Mouse (Mus musculus): ENCODE results near the gene Ctnnd2. TPM values are rescaled to one million over a fixed set of nuclear protein-coding genes. Genes with fewer than 3 reads are reported as not detected.
A peak's percentile ranks its signal among the peaks of the same experiment; 100 is the strongest.

Ctnnd2 gene
- polyA plus RNA-seq, 1 experiment from 2014 or later = 0.15 TPM

GRCm38 (mm10) chr15:30215871-30216270 is 43.5 kb downstream of the Ctnnd2 start:
- 74% methylated on average over 4 of the region's 4 CpGs for WGBS (ENCODE audit: insufficient replicate concordance)
- H3K36me3 ChIP-seq (replicated peaks; ENCODE audit: insufficient read depth, low read length) = no peaks in the 10 kb centered on the region
- no peak overlapping the region for H3K4me3 ChIP-seq (ENCODE audit: low read depth, low read length)
- H3K27ac ChIP-seq (ENCODE audit: low read depth) = no peak overlapping the region
- no peaks in the 10 kb centered on the region for H3K9me3 ChIP-seq (ENCODE audit: low read length)
- no peak overlapping the region for H3K9ac ChIP-seq (replicated peaks)
- H3K4me2 ChIP-seq (ENCODE audit: low read depth, low read length) = no peak overlapping the region
- no peak for TF ChIP-seq CTCF (IDR thresholded peaks at IDR 0.05; ENCODE audit: low read depth)
- TF ChIP-seq EP300 (IDR thresholded peaks at IDR 0.05; ENCODE audit: low read depth) = no peak
- H3K27me3 ChIP-seq (ENCODE audit: insufficient read depth, low read length) = no peaks in the 10 kb centered on the region
- no peak for ATAC-seq
- DNase-seq = no peak
- H3K4me1 ChIP-seq (ENCODE audit: insufficient read depth) = no peaks in the 10 kb centered on the region

- H3K27ac ChIP-seq (ENCODE audit: low read depth) = no peak overlapping the region
- TF ChIP-seq CTCF (IDR thresholded peaks at IDR 0.05; ENCODE audit: low read depth) (no peak), EP300 (IDR thresholded peaks at IDR 0.05; ENCODE audit: low read depth) (no peak)
- H3K4me1 ChIP-seq (ENCODE audit: insufficient read depth) = no peaks in the 10 kb centered on the region
- H3K36me3 ChIP-seq (replicated peaks; ENCODE audit: insufficient read depth, low read length) = no peaks in the 10 kb centered on the region
- H3K4me3 ChIP-seq (ENCODE audit: low read depth, low read length) = no peak overlapping the region
- no peaks in the 10 kb centered on the region for H3K9me3 ChIP-seq (ENCODE audit: low read length)
- H3K27me3 ChIP-seq (ENCODE audit: insufficient read depth, low read length) = no peaks in the 10 kb centered on the region
- WGBS (ENCODE audit: insufficient replicate concordance) = 85% methylated on average over 4 of the region's 4 CpGs
- no peak overlapping the region for H3K4me2 ChIP-seq (ENCODE audit: low read depth, low read length)
- ATAC-seq (no peak), DNase-seq (no peak)
- no peak overlapping the region for H3K9ac ChIP-seq (replicated peaks)
Measured at GRCm38 (mm10) chr15:30229112-30229511, 56.7 kb downstream of the Ctnnd2 start.

- H3K9me3 ChIP-seq (ENCODE audit: low read length) = no peaks in the 10 kb centered on the region
- no peaks in the 10 kb centered on the region for H3K27me3 ChIP-seq (ENCODE audit: insufficient read depth, low read length)
- no peak for TF ChIP-seq EP300 (IDR thresholded peaks at IDR 0.05; ENCODE audit: low read depth)
- no peak for TF ChIP-seq CTCF (IDR thresholded peaks at IDR 0.05; ENCODE audit: low read depth)
- 81% methylated on average over 10 of the region's 10 CpGs for WGBS (ENCODE audit: insufficient replicate concordance)
- H3K4me1 ChIP-seq (ENCODE audit: insufficient read depth) = no peaks in the 10 kb centered on the region
- no peak overlapping the region for H3K4me2 ChIP-seq (ENCODE audit: low read depth, low read length)
- H3K27ac ChIP-seq (ENCODE audit: low read depth) = no peak overlapping the region
- DNase-seq = no peak
- H3K36me3 ChIP-seq (replicated peaks; ENCODE audit: insufficient read depth, low read length) = no peaks in the 10 kb centered on the region
- ATAC-seq = no peak
- no peak overlapping the region for H3K4me3 ChIP-seq (ENCODE audit: low read depth, low read length)
- no peak overlapping the region for H3K9ac ChIP-seq (replicated peaks)
Measured at GRCm38 (mm10) chr15:30235210-30236034, 63.0 kb downstream of the Ctnnd2 start.

GRCm38 (mm10) chr15:30240881-30241280 is 68.5 kb downstream of the Ctnnd2 start:
- H3K36me3 ChIP-seq (replicated peaks; ENCODE audit: insufficient read depth, low read length) = no peaks in the 10 kb centered on the region
- H3K27ac ChIP-seq (ENCODE audit: low read depth) = no peak overlapping the region
- H3K4me2 ChIP-seq (ENCODE audit: low read depth, low read length) = no peak overlapping the region
- TF ChIP-seq EP300 (IDR thresholded peaks at IDR 0.05; ENCODE audit: low read depth) (no peak), CTCF (IDR thresholded peaks at IDR 0.05; ENCODE audit: low read depth) (no peak)
- 67% methylated on average over 2 of the region's 2 CpGs for WGBS (ENCODE audit: insufficient replicate concordance)
- H3K4me1 ChIP-seq (ENCODE audit: insufficient read depth) = no peaks in the 10 kb centered on the region
- ATAC-seq (no peak), DNase-seq (no peak)
- H3K9ac ChIP-seq (replicated peaks) = no peak overlapping the region
- H3K27me3 ChIP-seq (ENCODE audit: insufficient read depth, low read length) = no peaks in the 10 kb centered on the region
- H3K4me3 ChIP-seq (ENCODE audit: low read depth, low read length) = no peak overlapping the region
- H3K9me3 ChIP-seq (ENCODE audit: low read length) = no peaks in the 10 kb centered on the region

DNA sequence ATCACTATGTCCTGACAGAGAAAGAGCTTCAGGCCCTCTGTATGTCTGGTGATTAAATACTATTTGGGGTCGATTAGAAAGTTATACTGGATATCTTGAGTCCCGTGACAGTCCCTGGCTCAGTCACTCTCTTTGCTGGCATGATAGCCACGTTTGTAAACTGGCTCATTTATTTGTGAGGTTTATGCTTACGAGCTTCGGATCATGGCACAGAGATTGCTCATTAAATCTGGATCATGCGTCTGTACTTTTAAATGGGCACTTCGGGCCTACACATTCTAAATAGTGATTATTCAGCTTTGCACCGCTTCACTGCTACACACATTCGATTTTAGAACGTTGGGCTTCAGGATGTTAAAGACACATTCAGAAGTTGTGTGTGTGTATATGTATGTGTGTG is 96.4 kb downstream of the Ctnnd2 start:
- TF ChIP-seq EP300 (IDR thresholded peaks at IDR 0.05; ENCODE audit: low read depth) (no peak), CTCF (IDR thresholded peaks at IDR 0.05; ENCODE audit: low read depth) (no peak)
- WGBS (ENCODE audit: insufficient replicate concordance) = 86% methylated on average over 10 of the region's 10 CpGs
- H3K4me1 ChIP-seq (ENCODE audit: insufficient read depth) = no peaks in the 10 kb centered on the region; the same call in 1 of the 2 replicates

GRCm38 (mm10) chr15:30271141-30271572 is 98.8 kb downstream of the Ctnnd2 start:
- Histone ChIP-seq H3K27me3 (ENCODE audit: insufficient read depth, low read length) (no peaks in the 10 kb centered on the region), H3K36me3 (replicated peaks; ENCODE audit: insufficient read depth, low read length) (no peaks in the 10 kb centered on the region), H3K4me3 (ENCODE audit: low read depth, low read length) (no peak overlapping the region), H3K27ac (ENCODE audit: low read depth) (no peak overlapping the region), H3K9me3 (ENCODE audit: low read length) (no peaks in the 10 kb centered on the region), H3K4me1 (ENCODE audit: insufficient read depth) (no peaks in the 10 kb centered on the region; the same call in 1 of the 2 replicates), H3K4me2 (ENCODE audit: low read depth, low read length) (peak overlapping the region; percentile 32), H3K9ac (replicated peaks) (no peak overlapping the region)
- TF ChIP-seq CTCF (IDR thresholded peaks at IDR 0.05; ENCODE audit: low read depth) = no peak
- TF ChIP-seq EP300 (IDR thresholded peaks at IDR 0.05; ENCODE audit: low read depth) = no peak
- 61% methylated on average over 8 of the region's 8 CpGs for WGBS (ENCODE audit: insufficient replicate concordance)
- ATAC-seq (peak; percentile 75), DNase-seq (peak; percentile 17)

More for the DNA sequence above, 96.4 kb downstream of the Ctnnd2 start:
- Histone ChIP-seq H3K4me3 (ENCODE audit: low read depth, low read length) (no peak overlapping the region), H3K4me2 (ENCODE audit: low read depth, low read length) (no peak overlapping the region), H3K27ac (ENCODE audit: low read depth) (no peak overlapping the region), H3K9me3 (ENCODE audit: low read length) (no peaks in the 10 kb centered on the region), H3K9ac (replicated peaks) (no peak overlapping the region), H3K36me3 (replicated peaks; ENCODE audit: insufficient read depth, low read length) (no peaks in the 10 kb centered on the region), H3K27me3 (ENCODE audit: insufficient read depth, low read length) (no peaks in the 10 kb centered on the region)
- DNase-seq (no peak), ATAC-seq (no peak)

Measured in liver, postnatal 0 days (tissue).